Mouse (Mus musculus) layer of hippocampus, adult 8-10 months (tissue): ENCODE measurements at regions not wholly inside any gene's neighbourhood (a gene's known extent, or its start where the extent isn't known, plus 50 kb on each side); places are given as distances from the start of the nearest gene placed in this dataset.

Experiments
- DNase-seq, 2 experiments: peaks; one replicate each; pipeline ENCODE4 v3.0.0; 2022; ENCODE audit warnings: low spot score in 2 of 2

DNA sequence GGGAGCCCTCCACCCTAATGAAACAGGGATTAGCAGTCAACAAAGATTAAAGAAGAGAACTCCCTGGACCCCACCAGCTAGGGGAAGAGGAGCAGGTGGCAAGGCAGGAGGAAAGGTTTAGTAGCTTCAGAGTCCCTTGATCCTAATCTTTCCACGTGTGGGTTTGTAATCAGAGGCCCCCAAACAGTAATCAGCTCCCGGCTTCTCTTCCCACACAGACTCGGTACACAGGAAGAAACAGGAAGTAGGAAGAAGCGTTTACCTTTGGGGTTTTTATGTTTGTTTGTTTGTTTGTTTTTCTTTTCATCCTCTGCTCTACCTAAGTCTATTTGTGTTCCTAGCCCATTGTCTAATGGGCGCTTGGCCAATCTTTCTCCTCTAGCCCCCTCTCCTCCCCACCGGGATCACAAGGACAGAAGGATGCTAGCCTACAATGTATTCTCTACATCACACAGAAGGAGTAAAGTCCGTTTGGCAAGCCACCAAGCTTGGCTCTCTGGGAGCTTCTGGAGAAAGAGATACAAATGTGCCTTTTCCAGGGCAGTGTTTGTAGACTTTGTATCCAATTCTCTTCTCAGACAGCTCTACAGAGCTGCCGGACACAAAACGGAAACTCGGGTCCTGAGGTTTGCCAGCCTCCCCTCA lies 226.5 kb upstream of the Jarid2 start:
- DNase-seq, result peak in 1 of 2 experiments; percentile 5

DNA sequence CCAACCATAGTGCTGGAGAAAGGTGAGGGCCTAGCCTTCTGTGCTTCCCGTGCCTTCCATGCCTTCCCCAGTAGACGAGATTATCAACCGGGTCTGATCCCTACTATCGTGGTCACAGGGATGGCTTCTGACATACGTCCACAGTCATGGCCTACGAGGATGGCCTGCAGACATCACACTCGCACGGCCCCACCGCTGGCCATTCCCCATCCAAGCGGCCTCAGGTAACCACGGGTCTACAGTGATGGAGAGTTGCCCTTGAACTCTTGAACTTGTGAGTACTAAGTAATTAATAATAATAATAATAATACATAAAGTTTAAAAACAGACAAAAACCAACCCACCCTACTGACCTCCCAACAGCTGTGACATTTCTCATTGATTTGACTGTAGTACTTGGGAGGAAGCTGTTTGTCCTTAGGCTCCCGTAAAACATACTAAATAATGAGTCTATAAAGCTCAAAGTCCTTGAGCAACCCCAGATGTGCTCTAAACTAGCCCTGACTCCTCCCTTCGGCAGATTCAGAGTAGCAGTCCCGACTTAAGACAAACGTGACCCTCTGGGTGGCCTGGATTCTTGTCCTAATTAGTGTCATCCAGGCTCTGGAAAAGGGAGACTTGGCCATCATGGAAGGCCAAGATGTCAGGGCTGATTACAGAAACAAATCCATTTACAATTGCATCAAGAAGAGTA lies 225.9 kb upstream of the Jarid2 start:
- DNase-seq, result no peak

DNA sequence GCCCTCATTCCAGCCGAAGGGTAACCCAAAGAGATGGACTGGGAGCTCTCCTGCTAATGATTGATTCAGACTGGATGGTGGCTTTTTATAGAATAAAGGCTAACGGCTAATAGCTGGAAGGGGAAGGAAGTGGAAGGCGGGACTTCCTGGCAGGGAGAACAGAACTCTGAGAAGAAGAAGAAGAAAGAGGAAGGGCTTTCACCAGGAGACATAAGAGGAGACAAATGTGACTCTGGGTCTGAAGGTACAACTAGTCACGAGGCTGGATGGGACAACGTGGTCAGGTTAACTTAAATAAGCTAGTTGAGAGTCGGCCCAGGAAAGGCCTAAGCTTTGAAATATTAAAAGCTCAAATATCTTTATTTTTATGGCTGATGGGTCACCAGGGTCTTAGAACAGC lies 224.8 kb upstream of the Jarid2 start:
- no peak for DNase-seq

DNA sequence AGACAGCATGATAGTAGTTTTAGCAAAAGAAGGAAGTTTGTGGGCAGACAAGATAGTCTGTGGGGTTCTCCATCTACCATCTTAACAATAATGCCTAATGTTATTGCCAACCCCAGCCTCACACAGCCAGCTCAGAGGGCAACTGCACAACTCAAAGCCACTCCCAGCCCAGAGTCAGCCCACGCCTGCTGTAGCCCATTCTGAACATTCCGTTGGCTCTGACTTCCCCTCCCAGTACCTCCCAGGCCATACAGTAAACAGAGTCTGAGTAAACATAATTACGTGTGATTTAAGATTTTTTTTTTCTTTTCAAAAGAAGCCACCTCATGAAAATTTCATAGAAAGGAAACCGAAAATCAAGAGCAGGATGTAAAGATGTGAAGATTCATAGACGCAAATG lies 222.3 kb upstream of the Jarid2 start:
- DNase-seq, result no peak

DNA sequence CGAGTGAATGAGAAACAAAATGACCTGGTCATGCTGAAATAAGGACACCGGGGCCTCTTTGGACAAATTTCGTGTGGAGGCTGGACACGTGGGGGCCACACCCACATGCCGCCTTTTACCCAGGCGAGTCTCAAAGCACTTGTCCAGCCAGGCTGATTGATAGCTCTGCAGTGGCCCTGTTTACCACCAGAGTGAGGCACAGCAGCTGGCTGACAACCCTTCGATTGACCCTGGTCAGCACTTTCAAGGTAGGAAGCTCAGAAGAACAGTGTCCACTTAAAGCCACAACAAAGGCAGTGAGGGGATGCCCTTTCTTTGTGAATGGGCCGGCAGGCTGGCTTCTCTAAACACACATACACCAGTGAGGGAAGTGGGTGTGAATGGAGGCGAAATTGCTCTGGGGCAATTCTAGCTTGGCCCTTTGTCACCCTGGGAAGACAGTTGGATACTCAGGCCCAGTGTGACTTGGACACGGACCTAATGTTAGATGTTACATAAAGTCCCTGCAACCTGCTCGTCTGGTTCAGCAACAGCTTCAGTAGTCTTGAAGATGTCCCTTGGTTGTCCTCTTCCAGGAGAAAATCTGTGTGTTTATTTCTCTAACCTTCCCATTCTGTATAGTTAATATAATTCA lies 219.6 kb upstream of the Jarid2 start:
- DNase-seq, result no peak

DNA sequence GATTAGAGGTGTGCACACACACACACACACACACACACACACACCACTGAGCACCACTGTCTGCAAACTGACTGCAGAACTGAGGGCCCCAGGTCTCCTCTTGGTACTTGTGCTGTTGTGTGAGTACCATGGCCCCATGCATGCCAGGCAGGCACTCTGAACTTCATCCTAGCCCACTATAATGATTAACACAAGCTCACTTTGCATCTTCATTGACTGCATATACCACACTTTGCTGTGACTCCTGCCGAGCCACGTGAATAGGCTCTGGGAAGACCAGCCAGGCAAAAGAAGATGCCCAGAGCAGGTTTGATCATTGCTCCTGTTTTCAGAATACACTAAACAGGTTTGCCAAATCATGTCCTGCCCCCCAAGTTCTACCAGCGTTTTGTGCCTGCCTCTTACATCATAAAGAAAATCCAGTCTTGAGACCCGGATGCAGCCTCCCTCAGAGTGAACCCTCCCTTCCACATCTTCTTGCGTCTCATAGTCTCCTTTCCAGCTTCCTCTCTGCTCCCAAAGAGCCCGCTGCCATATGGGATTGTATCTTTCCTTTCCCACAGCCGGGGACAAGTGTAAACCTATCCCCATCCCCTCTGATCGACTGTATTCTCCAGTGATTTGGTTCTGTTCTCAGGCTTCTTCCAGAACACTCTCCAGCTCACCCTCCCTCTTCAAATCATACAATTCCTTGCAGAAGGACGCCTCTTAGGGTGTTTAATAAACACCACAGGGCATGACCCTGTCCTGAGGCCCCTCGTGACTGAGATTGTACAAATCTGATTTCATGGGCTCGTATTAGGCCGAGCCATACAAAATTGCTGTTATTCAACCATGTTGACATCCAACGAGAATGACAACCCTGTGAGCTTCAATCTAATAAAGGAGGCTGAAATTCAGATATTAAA lies 215.6 kb upstream of the Jarid2 start:
- DNase-seq, result no peak

DNA sequence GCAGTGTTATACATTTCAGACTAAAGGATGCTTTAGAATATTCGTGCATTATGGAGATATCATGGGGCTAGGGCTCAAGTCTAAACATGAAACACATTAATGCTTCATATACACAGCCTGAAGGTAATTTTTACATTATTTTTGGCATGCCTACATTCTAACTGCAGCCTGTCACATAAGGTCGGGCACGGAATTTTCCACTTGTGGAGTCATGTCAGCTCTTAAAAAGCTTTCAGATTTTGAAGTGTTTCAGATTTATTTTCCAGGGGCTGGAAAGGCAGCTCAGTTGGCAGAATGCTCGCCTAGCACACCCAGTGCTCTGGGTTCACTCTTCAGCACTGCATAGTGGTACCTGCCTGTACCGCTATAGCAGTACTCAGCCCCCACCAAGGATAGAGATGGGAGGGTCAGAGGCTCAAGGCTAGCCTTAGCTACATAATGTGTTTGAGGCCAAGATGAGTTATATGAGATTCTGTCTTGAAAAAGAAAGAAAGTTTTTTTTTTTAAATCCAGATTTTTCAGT lies 214.6 kb upstream of the Jarid2 start:
- no peak for DNase-seq

DNA sequence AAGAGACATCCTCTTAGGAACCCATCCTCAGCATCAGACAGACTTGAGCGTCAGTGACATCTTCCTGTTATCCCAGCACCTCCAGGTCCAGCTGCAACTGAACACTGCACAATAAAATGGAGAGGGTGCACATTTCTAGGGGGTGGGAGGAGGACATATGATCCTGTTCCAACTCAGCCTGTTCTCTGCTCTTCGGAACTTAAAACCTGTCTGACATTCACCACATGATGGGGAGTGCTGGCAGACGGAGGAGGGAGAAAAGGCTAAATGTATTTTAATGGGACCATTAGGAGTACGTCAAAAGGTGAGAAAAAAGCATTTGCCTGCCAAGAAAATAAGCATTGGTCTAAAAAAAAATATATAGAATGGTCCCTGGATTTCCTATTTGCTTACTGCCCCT lies 212.4 kb upstream of the Jarid2 start:
- no peak for DNase-seq

DNA sequence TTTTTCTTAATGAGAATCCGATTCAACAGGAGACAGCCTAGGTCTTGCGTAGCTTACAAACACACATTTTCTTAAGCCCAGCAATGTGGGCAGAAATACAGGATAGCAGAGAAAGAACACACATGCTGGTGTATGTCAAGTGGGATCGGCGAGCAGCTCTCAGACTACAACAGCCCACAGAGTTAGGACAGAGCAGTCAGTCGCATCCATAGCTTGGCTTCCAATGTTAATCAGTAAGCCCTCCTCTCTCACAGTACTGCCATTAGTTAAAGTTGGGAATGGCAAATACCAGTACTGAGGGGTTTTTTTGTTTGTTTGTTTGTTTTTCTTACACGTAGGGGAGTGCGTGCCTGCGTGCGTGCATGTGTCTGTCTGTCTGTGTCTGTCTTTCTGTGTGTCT lies 212.0 kb upstream of the Jarid2 start:
- no peak for DNase-seq

DNA sequence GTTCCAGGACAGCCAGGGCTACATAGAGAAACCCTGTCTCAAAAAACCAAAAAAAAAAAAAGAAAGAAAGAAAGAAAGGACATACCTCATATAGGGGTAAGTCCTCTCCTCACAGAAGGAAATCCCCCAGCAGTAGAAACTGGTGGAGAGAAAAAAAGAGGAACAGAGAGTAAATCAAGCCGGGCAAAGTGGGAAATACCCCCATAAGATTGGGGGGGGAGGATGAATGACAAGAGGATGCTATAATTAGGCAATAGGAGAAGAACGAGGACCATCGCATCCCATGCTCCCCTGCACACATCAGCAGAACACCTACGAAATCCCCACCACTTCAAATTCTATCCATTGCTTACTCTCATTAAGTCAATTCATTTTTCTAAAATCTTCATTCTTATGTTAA lies 211.1 kb upstream of the Jarid2 start:
- no peak for DNase-seq

DNA sequence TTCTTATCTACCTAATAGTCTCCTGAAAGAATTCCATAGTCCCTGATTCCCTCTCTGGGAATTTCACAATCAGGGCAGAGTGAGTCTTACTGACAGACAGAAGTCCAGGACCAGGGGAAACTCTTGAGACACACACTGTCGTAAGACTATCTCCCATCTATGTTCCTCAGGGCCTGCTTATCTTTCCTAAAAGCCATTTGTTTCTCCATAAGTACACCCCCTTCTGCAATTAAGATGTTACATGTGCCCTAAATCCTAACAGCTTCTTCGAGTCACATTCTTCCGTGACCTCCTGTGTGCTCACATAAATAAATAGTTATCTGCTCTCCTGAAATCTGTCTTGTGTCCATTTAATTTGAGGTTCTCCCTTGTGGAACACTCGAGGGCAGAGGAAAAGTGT lies 205.8 kb upstream of the Jarid2 start:
- DNase-seq, result no peak

DNA sequence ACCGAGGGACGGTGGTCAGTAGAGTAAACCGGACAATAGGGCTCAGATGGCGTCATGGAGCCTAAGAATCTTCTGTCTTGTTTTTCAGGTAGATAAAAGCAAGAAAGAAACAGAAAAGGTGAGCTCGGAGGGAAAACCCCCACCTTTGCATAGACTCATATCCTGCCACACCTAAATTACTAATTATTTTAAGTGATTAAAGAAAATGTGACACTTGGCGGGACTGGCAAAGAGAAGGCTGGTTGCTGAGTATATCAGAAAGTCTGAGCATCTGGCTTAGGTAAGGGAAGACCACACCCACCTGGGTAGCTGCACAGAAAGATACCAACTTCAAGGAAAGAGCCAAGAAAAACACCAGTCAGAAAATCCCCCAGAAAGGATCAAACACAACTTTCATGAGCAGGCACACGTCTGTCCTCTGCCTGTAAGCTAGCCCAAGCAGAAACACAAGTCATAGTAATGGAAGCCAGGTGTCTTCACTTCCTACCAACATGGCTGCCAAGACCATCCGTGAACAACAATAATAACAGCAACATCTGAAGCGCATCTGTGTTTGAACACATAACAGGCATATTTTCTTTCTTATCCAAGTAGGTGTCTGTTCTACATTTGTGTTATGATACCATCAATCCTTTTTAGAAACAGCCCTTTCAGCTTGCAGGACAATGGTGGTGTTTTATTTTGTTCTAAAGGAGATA lies 198.3 kb upstream of the Jarid2 start:
- no peak for DNase-seq

DNA sequence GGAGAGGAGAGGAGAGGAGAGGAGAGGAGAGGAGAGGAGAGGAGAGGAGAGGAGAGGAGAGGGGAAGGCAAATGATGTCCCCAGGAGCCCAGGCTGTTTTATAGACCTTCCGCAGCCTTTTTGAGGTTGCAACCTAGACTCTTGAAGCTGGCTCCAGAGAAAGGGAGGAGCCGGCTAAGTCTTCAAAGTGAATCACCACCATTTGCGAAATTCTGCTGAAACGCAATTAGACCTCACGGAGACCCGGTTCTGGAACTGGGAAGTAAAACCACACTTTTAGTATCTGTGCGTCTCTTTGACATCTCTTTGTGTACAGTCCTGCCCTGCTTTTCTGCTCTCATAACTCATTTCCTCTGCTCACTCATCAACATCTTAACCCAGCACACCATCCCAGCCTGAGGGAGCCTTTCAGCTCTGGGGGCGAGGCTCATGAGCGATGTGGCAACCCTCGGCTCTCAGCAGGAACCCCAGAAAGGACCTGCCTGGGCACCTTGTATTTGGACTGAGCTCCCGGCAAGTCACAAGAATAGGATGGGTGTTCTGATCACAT lies 196.6 kb upstream of the Jarid2 start:
- DNase-seq, result no peak

DNA sequence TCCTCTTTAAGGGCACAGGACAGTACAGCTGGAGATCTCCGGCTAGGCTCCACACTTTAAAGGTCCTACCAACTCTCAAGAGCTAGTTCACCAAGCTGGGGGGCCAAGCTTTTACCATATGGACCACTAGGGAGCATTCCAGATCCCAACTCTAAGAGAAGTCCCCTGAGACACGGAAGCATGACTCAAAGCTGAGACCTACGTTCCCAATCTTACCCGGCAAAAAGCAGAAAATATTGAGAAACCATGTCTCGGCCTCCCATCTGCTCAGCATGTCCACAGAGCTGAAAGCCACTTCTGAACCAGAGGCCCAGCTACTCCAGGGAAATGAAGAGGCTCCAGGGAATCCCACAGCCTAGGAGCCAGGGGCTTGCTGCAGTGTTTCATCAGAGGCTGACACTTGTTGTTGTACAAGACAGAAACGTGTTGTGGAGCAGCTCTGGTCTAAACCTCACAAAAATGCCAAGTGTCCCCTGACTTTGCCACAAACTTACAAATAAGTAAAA lies 194.6 kb upstream of the Jarid2 start:
- no peak for DNase-seq

DNA sequence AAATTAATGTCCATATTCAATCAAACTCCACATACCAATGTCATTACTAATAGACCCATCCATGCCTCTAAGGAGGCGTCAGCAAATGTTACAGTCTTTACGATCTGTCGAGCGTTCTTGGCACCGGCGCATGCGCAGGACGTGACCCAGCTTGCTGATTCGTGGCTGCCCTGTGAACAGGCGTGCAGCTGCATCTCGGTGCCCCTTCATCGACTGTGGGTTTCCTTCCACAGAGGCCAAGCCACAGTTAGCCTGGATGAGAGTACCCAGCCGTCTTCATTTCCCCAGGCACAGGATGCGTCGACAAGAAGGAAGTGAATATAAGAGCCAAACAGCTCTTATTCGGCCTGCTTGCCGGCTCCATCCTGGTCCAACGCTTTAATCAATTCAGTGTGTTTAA lies 193.8 kb upstream of the Jarid2 start:
- no peak for DNase-seq

DNA sequence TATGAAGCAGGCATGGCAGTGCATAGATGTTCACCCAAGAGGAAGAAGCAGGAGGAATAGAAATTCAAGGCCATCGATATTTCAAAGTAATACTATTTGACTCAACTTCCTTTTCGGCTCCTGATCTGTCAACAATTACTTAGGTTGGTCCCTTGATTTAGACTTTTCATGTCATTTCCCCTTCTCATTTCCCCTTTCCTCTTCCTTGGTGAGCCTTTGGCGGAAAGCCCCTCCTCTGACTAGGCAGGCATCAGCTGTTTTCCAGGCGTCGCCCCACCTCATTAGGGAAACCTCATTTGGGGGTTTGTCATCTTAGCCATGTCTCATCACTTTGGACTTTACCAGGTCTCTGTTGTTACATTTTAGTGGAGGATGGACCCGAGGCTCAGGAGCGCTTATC lies 191.0 kb upstream of the Jarid2 start:
- DNase-seq, result no peak

DNA sequence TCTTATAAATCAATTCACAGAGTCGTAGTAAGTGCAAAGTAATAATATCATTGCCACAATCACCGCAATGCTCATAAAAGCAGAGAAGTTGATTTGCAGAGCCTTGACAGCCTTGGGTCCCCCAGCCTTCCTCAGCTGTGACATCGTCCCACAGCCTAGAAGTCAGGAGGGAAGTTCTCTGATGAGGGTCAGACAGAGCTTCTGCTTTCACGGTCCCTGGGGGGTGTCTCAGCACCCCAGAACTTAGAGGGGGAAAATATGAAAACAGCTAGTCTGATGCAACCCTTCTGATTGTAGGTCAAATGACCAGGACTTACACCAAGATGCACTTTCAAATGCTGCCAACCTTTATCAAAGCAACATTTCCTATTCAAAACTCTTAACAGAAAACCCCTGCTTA lies 188.9 kb upstream of the Jarid2 start:
- DNase-seq, result no peak

DNA sequence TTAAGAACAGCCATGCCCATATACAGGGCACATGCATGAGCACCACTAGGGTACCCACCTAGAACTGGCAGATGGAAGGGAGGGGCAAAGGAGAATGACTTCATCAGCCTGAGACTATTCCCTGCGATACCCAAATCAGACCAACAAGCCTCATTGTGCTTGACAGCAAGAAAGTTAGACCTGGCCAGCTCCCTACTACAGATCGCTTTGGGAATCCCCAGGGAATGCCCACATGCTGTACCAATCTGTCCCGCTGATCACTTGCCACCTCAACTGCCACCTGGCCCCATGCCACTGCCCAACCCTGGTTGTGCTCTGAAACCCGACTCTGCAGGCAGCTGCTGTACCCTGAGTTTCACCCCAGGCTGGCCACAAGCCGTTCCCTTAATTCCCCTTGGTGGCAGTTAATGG lies 188.0 kb upstream of the Jarid2 start:
- no peak for DNase-seq

DNA sequence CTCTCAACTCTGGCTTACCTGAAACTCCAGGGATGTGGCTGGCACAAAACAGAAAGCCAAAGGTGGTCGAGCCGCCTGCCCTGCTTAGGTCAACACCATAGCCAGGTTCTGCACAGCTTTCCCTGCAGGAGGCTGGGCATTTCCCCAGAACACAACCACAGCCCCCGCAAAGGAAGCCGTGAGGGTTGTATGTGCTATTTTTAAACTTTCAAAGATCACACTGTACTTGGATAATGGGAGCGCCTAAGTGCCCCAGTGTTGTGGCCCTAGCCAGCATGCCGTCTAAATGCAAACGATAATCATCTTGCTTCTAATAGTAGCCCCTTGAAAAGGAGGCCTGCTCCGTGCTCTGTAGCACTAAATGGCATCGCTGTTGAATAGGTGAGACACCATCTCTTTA lies 184.5 kb upstream of the Jarid2 start:
- DNase-seq, result no peak

DNA sequence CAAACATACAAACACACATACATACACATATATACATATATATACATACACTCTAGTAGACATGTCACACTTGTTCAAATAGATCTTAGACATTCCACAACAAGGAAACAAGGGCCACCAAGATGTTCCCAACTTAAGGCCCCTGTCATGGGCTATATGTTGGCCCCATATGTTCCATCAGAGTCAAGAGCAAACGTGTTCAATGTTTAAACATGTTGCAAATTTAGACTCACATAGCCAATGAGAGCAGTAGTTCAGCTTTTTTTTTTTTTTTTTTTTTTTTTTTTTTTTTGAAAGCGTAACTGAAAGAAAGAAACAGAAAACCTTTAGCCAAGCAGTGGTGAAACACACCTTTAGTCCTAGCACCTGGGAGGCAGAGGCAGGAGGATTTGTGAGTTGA lies 183.0 kb upstream of the Jarid2 start:
- no peak for DNase-seq

DNA sequence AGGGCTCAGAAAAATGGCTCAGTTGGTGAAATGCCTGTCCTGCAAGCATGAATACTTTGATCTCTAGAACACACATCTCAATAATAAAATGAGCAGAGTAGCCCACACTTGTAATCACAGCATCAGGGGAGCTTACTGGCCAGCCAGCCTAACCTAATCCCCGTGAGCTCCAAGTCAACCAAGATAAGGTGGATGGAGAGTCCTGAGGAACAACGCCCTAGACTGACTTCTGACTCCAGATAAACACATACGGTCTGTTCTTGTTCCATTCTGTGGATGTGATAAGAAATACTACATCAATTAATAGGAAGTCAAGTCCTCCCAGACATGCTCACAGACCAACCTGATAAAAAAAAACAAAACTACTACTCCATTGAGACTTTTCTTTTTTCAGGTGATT lies 180.4 kb upstream of the Jarid2 start:
- no peak for DNase-seq
